Mouse (Mus musculus): ENCODE results near the gene Elovl6.

The Elovl6 gene

DNA sequence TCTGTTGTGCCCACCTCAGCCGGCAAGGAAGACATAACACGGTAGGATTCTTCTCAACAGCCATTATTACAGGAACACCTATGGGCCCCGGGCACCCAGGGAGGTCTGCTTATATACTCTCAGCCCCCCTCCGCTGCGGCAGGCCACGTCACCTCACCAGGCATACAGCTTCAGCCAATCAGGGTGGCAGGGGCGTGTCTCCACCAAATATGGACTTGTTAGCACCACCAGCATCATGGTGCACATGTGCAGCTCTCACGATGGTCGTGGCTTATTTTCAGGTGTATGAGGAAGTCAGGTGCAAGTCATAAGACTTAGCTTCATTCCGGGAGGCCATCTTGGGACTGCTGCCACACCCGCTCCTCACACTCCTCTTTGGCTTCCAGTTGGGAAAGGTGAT, 9.3 kb downstream of the Elovl6 start:
- DNase-seq (ENCODE audit: low read depth, low spot score), result no peak

DNA sequence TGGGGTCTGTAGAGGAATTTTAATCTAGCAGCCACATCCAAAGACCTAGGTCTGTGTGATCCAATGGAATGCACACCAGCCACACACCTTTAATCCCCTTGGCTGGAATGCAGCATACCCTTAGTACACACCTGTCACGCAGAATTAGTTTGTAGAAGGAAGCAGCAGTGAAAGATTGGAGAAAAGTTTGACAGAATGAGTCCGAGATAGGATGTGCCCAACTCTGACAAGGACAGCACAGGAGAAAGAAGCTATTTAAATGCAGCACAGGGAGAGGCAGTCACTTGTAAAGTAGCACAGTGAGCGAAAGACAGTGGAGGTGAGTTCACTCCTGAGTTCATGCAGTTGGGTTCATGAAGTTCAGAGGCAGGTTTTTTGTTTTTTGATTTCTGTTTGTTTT, 11.2 kb downstream of the Elovl6 start:
- no peak for DNase-seq (ENCODE audit: low read depth, low spot score)

DNA sequence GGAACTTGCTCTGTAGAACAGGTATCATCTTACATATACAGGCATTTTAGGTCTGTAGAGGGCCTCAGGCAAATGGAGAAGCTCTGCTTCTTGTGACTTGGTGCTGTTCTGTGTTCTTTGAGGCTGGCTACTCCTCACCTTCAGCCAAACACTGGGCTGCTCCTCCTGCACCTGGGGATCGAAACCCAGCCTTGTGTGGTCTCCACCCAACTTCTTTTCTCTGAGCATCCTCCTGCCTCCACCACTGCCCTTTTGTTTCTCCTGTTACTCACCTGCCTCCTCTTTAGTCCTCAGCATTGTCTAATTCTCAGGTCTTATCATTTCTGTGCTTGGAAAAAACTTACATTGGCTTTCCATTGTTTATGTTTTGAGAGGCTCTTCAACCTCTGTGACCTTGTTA, 12.1 kb downstream of the Elovl6 start:
- no peak for DNase-seq (ENCODE audit: low read depth, low spot score)

DNA sequence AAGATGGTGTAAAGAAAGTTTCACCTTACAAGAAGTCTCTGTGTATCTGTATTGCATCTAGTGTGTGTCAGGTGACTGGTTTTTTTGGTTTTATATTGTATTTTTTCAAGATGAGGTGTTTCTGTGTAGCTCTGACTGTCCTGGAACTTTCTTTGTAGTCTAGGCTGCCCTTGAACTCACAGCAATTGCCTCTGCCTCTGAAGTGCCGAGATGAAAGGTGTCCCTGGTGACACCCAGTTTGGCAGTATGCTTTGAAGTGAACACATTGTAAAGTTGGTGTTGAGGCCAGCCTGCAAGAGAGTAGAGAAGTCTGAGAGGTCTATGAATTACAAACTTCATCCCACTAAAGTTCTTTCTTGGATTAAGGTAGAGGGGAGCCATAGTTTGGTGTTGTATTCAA, 13.1 kb downstream of the Elovl6 start:
- no peak for DNase-seq (ENCODE audit: low read depth, low spot score)

DNA sequence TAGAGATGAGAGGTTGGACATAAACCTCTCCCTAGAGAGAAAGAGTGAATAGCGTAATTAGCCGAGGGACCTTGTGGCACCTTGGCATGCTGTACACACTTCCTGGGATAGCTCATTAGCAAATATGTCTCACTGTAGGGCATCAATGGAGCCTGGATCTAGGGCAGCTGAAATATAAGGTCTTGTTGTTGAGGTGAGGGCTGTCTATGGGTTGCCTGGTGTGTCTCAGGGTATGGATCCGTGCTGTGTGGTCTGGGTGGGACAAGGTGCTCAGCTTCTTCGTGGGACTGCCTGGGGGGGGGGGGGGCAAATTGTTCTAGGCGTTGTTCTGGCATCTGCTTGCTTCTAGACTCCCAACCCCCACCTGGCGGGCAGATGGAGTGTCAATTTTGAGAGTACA, 13.6 kb downstream of the Elovl6 start:
- DNase-seq (ENCODE audit: low read depth, low spot score), result no peak

DNA sequence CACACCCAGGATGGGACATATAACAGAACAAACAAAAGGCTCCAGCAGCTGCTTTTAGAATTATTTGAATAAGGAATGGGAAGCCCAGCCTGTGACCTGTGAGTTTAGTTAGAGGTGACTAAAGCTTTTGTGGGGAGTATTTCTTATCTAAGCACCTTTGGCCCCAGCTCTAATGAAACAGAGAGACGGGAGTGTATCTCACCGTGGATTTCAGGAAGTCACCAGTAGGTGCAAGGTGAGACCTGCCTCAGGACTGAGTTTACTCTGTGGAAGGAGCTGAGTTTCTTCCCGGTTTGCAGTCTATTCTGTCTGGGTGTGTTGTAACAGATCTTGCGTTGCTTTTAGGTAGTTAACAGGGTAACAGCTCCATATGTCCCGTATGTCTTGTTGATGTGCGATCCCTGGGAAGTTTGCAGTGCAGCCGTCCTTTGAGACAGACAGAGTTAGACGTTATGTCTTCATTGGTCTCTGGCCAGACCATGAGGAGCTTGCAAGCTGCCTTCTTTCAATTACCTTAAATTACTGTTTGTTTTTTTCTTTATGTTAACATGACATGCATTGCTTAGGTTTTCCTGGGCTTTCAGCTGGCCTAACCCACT, 15.8 kb downstream of the Elovl6 start:
- no peak for DNase-seq (ENCODE audit: low read depth, low spot score)

DNA sequence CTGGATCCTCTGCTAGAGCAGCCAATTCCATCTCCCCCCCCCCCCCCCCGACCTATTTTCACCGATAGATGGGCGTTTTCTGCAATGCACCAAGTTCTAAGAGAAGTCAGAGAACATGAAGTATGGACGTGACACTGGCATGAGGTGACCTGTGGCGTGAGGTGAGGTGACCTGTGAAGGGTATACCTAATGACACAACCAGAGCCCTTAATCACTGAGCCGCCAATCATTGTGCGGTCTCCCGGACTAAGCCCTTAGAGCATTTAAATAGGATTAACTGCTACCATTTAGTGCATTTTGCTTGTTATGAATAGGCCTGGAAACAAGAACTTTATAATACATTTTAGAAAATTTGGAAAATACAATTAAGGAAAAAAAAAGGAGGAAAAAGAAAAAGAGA, 16.6 kb downstream of the Elovl6 start:
- DNase-seq (ENCODE audit: low read depth, low spot score), result no peak

DNA sequence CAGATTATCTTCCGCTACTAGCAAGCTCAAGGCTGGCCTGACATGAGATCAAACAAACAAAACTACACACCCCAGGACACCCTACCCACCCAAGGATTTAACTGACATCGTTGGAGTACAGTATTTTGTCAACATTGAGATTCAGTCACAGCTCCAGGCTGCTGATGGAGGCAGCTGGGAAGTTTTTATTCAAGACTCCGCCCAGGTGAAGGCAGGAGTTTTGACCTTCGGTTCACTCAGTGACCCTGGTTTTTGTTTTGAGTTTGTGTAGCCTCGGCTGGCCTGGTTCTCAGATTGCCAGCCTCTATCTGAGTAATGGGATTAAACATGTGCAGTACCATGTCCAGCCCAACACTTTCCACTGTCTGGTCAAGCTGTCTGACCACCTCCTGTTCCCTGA, 17.4 kb downstream of the Elovl6 start:
- no peak for DNase-seq (ENCODE audit: low read depth, low spot score)

- no peak for DNase-seq (ENCODE audit: low read depth, low spot score)
Measured at GRCm38 (mm10) chr3:129551581-129552290, 19.6 kb downstream of the Elovl6 start.

- DNase-seq (ENCODE audit: low read depth, low spot score), result no peak
Measured at GRCm38 (mm10) chr3:129552370-129552769, 20.2 kb downstream of the Elovl6 start.

GRCm38 (mm10) chr3:129553173-129553572, 21.0 kb downstream of the Elovl6 start:
- DNase-seq (ENCODE audit: low read depth, low spot score), result no peak

- DNase-seq (ENCODE audit: low read depth, low spot score), result no peak
Measured at GRCm38 (mm10) chr3:129553661-129554060, 21.5 kb downstream of the Elovl6 start.

DNA sequence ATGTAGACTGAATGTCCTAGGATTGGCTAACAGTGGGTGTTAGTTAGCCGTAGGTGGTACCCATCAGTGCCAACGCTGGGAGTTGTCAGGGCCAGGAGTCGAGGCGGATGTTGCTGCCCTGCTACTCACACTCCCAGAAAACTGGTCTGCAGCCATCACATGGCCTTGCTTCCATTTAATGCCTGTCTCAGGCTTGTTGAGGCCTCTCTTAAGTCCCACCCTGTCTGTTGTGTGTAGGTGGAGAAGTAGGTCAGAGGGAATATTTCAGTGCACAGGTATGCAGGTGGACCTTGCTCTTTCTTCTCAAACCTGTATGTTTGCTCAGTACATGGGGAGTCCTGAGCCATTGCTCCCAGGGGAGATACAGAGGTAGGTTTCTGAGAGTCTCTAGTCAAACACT, 22.3 kb downstream of the Elovl6 start:
- no peak for DNase-seq (ENCODE audit: low read depth, low spot score)

DNA sequence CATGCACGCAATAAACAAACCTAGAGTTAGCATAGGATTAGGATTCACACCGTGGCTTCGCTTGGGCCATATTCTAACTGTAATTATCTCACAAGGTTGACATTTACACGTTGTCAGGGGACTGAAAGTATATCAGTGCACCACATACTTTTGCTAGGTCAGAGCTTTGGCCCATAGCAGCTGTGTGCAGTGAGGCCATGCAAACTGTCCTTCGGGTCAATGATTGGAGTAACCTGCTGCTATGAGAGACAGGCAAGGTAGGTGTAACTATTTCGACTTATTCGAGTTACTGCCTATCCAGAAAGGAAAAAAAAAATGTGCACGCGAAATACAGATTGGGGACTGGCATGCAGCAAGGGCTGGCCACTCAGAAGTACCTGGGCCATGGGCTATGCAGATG, 24.9 kb downstream of the Elovl6 start:
- DNase-seq (ENCODE audit: low read depth, low spot score), result no peak

- no peak for DNase-seq (ENCODE audit: low read depth, low spot score)
Measured at GRCm38 (mm10) chr3:129557566-129557965, 25.4 kb downstream of the Elovl6 start.

GRCm38 (mm10) chr3:129558016-129558955, 26.1 kb downstream of the Elovl6 start:
- no peak for DNase-seq (ENCODE audit: low read depth, low spot score)

GRCm38 (mm10) chr3:129560068-129560467, 27.9 kb downstream of the Elovl6 start:
- no peak for DNase-seq (ENCODE audit: low read depth, low spot score)

DNA sequence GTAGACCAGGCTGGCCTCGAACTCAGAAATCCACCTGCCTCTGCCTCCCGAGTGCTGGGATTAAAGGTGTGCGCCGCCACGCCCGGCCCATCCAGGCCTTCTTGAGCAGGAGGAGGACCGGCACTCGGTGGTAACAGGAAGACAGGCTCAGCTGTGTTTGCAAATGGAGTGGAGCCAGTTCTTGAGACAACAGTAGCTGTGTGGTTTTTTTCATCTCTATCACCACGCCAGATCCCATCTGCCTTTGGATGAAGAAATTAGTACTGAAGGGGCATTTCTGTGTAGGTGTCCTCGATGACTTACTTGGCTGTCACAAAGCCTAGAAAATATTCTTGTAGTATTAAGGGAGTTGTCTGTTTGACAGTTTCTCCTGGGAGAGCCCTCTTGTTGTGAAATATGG, 28.9 kb downstream of the Elovl6 start:
- no peak for DNase-seq (ENCODE audit: low read depth, low spot score)

- no peak for DNase-seq (ENCODE audit: low read depth, low spot score)
Measured at GRCm38 (mm10) chr3:129561853-129562252, 29.7 kb downstream of the Elovl6 start.

DNA sequence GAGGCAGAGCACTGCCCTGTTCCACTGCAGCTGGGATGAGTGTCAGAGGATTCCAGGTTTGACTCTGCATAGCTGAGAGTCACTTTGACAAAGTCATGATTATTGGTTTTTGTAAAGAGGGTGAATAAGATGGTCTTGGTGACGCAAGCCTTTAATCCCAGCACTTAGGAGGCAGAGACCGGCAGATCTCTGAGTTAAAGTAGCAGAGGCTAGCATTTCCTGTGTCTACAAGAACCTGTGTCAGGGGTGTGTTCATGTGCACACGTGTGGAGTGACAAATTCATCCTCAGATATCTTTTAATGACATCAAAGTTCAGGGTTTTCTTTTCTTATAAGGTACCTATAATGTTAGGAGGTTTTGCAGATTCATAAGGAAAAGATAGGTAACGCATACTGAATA, 30.3 kb downstream of the Elovl6 start:
- no peak for DNase-seq (ENCODE audit: low read depth, low spot score)

GRCm38 (mm10) chr3:129563807-129564206, 31.7 kb downstream of the Elovl6 start:
- DNase-seq (ENCODE audit: low read depth, low spot score), result no peak

DNA sequence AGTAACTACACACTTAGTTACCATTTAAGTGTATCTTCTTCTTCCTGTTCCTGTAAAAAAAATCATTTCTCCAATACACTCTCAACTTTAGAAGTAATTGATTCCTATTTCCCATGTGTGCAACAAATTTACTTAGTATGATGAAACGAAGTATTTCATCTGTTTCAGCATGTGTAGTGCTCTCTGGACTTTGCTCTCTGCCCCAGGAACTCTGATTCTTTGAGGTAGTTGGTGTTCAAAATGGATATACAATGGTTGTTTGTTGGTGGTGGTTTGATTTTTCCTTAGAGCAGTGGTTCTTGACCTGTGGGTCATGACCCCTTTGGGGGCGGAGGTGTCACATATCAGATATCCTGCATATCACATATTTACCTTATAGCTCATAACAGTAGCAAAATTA, 32.7 kb downstream of the Elovl6 start:
- DNase-seq (ENCODE audit: low read depth, low spot score), result no peak

DNA sequence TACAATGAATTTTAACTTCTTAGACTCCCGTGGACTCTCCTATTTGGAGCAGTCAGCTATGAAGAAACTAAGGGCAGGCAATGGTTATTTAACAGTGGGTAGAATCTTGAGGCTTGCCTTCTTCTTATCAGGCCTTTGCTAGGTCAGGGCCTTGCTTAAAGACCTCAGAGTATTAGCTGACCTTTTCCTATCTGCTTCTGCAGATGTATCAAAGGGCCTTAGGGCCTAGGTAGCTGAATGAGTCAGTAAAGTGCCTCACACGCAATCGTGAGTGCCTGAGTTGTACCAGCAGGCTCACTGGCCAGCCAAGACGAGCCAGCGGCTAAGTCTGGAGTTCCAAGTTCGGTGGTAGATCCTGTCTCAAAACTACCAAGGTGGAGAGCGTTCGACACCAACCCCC, 33.3 kb downstream of the Elovl6 start:
- DNase-seq (ENCODE audit: low read depth, low spot score), result no peak
